Mouse (Mus musculus) cerebellum, adult 8-10 months (tissue): ENCODE measurements around the gene Thsd4.

Experiments used
- DNase-seq: peaks from one replicate; pipeline ENCODE4 v3.0.0; 2022

Gene Thsd4

DNA sequence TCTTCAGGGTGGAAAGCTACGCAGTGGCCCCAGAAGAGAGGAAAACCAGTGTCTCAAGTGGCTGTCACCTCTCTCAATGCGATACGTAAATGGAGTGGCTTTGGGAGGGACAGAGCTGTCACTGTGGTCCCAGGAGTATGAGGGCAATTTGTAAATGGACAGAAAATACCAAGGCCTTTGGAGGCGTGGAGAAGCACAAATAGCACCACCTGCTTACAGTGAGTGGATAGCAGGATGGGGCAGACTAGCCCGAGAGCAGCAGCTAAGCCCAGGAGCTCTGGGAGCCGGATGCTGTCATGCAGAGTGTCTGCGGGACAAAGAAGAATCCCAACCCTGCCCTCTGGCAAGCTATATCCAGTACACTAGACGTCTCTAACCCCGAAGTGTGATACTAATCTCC, 397.7 kb downstream of the Thsd4 start:
- DNase-seq = no peak

DNA sequence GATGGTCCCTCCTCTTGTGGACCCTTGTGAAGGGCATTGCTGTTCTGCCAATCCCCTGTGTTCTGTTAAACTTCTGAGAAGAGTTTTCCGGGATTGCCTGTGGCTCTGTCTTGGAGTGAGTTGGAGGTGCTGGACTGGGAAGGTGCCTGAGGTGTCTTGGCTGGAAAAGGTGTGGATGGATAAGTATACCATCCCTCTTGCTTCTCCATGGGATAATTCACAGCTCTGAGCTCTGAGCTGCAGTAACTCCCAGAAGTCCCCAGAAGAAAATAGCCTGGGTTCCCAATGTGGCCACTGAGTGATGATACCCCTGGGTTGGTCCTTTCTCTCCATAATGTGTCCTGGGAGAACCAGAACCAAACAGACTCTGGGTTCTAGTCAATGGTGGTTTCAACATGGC, 398.8 kb downstream of the Thsd4 start:
- no peak for DNase-seq

- no peak for DNase-seq
These were observed 402.0 kb downstream of the Thsd4 start for GRCm38 (mm10) chr9:60119846-60120245.

DNA sequence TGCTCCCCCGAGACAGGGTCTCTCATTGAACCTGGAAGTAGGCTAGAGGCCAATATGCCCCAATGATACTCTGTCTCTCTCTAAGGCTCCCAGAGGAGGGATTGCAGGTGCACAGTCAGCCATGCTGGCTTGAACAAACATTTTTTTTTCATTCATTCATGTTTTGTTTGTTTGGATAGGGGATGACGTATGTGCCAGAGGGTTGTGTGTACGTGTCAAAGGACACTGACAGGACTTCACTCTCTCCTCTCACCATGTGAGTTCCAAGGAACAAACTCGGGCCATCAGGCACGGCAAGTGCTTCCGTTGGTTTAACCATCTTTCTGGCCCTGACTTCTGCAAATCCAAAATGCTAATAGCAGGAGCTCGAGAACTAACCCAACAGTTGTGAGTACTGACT, 404.0 kb downstream of the Thsd4 start:
- no peak for DNase-seq

DNA sequence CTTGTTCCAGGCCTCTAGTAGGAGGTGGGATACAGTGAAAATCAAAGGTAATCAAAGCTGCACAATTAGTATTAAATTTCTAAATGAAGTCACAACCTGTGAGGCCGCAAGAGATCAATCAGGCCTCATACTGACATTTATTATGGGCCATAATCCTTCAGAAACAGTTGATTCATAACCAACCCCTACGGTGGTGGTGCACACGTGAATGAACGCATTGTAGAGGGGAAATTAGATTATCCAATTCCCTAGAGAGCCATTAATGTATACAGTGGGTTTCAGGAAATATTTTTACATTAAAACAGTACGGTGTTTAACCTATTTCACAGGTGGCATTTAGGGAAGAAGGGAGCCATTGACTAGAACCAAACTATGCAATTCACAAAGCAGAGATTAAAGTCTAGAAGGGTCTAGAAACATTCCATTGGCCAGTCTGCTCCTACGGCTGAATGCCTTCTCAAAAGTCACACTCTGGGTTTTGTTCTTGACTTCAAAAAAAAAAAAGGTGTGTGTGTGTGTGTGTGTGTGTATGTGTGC, 406.1 kb downstream of the Thsd4 start:
- no peak for DNase-seq

DNA sequence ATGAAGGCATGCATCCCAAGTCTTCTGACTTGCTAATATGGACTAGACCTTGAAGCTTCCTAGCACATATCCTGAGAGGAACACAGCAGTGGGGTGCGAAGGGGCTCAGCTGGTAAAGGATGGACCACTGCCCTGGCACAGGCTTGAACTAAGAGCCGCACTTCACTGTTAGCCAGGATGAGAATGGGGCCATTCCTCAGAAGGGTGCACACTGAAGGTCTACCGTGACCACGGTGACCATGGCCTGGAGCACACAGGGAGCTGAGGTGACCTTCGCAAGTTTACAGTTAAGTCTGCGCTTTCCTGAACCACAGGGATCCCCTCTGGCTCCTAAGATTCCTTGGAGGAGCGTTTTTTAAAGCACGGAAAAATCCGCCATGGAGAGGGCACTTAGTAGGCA, 406.5 kb downstream of the Thsd4 start:
- DNase-seq = no peak

DNA sequence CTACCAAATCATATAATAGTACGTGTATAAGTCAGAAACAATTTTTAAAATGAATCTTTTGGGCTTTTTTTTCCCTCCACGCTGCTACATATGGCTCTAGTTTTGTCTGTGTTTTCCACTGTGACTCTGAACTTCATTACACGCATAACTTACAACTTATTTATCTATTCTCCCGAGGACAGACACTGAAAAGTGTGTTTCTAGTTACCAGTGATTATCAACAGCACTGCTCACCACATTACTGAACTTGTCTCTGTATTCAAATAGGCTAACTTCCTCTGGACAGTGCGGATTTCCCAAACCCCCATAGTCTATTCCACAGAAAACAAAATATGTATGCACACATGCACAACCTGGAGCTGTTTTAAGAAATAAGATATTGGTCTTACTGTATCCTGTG, 411.6 kb downstream of the Thsd4 start:
- DNase-seq = no peak

GRCm38 (mm10) chr9:60106683-60107082, 415.2 kb downstream of the Thsd4 start:
- DNase-seq = no peak

- no peak for DNase-seq
These were observed 415.7 kb downstream of the Thsd4 start for GRCm38 (mm10) chr9:60106106-60106505.

- no peak for DNase-seq
These were observed 427.6 kb downstream of the Thsd4 start for GRCm38 (mm10) chr9:60094211-60094610.

- DNase-seq = no peak
These were observed 429.4 kb downstream of the Thsd4 start for GRCm38 (mm10) chr9:60092428-60092827.

- no peak for DNase-seq
These were observed 432.4 kb downstream of the Thsd4 start for GRCm38 (mm10) chr9:60089441-60089840.

GRCm38 (mm10) chr9:60088101-60088500, 433.7 kb downstream of the Thsd4 start:
- peak; percentile 2 for DNase-seq

DNA sequence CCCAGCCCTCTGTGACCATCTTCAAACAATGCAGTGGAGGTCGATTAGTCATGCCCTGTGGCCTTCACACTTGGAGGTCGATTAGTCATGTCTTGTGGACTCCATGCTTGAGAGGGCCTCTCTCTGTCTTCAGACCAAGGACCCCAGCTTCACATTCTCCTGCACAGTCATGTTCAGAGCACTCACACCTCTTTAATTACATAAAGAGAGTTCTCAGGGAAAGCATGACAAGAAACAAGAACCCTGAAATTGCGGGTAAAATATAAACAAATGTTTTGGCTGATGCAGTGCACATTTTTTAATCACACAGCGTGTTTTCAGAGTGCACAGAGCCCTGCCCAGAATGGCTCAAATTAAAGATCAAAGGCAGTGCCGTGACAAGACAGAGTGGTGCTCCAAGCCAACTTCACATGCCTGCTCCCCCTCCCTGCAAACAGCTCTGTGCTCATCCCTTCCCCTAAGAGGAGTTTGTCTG, 439.7 kb downstream of the Thsd4 start:
- no peak for DNase-seq

DNA sequence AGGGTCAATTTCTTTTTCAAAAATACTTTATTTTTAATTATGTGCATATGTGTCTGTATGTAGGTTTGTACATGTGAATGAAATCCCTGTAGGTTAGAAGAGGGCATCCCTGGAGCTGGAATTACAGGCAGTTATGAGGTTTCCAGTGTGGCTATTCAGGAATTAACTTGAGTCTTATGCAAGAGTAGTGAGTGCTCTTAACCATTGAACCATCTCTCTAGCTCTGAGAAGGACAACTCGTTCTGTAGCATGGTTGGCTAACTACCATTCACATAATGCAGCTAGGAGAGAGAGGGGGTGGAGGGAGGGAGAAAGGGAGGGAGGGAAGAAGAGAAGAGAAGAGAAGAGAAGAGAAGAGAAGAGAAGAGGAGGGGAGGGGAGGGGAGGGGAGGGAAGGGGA, 444.1 kb downstream of the Thsd4 start:
- DNase-seq = no peak

DNA sequence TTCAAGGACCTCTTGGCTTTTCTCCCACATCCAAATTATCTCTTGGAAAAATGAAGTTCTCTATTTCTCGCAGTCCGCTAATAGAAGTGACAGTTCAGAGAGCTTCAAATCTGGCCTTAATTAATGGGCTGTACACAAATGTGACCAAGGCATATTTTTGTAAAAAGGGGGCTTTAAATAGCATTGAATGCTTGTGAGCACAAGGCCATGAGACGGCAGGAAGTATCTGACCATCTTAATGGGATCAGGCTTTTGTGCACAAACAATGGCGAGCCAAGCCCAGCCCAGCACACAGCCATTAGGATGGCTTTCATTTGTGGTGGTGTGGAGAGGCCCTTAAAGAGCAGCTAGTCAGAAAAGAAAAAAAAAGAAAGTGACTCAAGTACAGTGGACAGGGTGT, 445.4 kb downstream of the Thsd4 start:
- DNase-seq = no peak

- DNase-seq = no peak
These were observed 450.1 kb downstream of the Thsd4 start for GRCm38 (mm10) chr9:60071620-60072263.

GRCm38 (mm10) chr9:60067241-60067640, 454.6 kb downstream of the Thsd4 start:
- no peak for DNase-seq

GRCm38 (mm10) chr9:60065184-60065583, 456.7 kb downstream of the Thsd4 start:
- no peak for DNase-seq

DNA sequence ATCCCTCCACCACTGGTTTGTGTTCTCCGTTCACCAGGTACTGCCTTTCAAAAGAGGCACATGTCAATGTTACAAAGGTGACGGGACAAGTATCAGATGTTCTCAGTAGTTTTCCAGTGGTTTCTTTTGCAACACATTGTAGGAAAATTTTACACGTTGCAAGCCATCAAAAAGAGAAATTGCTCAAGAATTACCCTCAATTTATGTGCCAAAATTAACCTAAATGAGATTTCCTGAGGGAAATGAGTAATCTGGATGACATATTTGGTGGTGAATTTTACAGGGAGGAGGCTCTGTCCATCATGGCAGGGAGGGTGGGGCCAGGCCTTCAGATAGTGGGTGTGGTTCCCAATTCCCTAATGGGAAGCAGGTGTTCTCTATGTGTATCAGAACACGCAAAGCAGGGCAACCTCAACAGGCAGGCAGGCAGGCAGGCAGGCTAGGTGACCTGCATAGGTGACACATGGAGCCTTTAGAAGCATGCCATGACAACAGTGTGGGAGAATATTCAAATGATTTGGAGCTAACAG, 458.6 kb downstream of the Thsd4 start:
- no peak for DNase-seq

- DNase-seq = no peak
These were observed 465.7 kb downstream of the Thsd4 start for GRCm38 (mm10) chr9:60056131-60056530.

DNA sequence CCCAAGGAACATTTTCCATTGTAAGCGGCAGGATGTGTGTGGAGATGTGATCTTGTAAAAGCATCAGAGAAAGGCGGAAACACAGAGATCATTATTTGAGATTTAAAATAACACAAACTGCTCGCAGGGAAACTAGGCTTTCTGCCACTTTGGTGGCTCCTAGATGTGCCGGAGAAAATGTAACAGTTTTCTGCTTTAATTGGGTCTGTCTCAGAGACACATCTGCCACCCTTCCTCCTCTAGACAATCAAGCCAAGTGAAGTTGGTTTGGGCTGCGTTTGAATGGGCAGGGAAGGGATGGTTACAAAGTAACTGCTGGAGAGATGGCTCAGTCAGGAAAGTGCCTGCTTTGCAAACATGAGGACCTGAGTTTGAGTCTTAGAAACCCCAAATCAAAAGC, 466.9 kb downstream of the Thsd4 start:
- no peak for DNase-seq

DNA sequence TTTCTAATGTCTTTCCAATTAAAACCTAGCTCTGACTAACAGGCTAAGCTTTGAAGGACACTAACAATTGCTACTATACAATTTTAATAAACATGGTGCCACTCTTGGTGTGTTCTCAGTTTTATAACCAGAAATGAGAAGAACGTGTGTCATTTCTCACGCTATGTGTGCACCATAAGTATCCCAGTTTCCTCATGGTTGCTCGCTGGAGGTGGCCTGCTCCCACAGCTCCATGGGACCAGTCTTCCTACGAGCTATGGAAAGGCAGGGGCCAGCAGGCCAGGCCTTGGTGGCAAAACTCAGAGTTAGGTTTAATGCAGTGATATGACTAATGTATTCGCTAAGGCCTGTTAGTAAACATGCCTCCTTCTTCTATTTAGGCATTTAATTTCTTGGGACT, 468.7 kb downstream of the Thsd4 start:
- no peak for DNase-seq

DNA sequence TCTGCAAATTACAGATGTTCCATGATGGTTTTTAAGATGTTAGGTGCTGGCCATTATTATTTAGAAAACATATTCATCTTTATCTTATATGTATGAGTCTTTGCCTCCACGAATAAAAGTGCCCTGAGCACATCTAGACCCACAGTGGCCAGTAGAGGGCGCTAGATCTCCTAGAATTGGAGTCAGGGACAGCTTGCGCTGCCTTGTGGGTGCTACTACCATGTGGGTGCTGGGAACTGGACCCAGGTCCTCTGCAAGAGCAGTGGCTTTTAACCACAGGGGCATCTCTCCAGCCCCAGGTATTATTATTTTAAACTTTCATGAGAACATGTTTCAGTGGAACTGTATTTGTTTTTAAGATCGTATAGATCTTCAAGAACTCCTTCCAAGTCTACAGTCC, 469.4 kb downstream of the Thsd4 start:
- DNase-seq = no peak

DNA sequence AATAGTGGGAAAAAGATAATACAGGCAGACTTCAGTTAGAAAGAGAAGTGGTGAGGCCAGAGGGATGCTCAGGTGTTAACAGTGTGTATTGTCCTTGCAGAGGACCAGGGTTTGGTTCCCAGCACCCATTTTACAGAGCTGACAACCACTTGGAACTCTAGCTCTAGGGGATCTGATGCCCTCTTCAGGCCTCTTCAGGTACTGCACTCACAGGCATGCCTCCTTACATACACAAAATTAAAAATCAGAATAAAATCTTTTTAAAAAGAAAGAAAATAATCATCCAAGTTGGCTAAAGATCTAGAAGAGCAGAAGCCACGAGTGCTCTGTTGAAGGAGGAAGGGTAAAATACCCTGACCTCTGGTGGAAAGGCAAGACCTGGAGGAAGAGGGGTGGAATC, 478.7 kb downstream of the Thsd4 start:
- DNase-seq = no peak
